Mouse (Mus musculus): ENCODE measurements around the gene Lyrm7.

DNA sequence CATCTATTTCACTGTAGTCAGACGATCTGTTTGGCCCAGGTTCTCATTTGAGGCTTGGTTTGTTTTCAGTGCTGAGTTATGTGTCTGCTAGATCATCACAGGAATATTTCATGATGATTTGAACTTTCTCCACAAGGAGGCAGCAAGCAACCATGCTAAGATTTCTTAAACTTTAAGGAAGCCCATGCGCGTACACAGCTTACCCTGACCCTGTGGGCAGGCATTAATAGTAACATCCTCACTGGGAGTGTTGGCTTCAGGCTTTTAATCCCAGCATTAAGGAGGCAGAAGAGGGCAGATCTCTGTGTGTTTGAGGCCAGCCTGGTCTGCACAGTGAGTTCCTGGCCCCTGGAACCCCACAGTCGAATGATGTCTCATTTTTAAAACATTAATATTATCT lies 18.7 kb upstream of the Lyrm7 start:
- TF ChIP-seq CTCF (IDR thresholded peaks at IDR 0.05; ENCODE audit: borderline replicate concordance, extremely low read depth, insufficient read depth, insufficient read length) (peak; percentile 58; the same call in 1 of the 2 replicates), POLR2A (IDR thresholded peaks at IDR 0.05; ENCODE audit: borderline replicate concordance, extremely low read depth, insufficient read depth, insufficient read length, poor library complexity, severe bottlenecking) (no peak)

All from brain, embryonic 14.5 days (tissue).